Comparison of ENCODE assay signal across 26 mouse cellular contexts in genomic region chr5:17748293-17748692, GRCm38 (mm10).
"Had no signal": no experiment of that assay in that cellular context is flagged by ENCODE, and none has a peak within 500 bp of the region (broad histone marks: within the 10 kb centered on the region; RNA-seq: fewer than 3 reads in every experiment).

No protein-coding gene starts in this region.

- H3K36me3 ChIP-seq: heart, embryonic 10.5 days; heart, embryonic 12.5 days; hindbrain, embryonic 10.5 days; hindbrain, embryonic 12.5 days; kidney, embryonic 15.5 days; limb, embryonic 10.5 days; limb, embryonic 12.5 days; liver, embryonic 13.5 days had no signal

- ATAC-seq: hindbrain, embryonic 16.5 days had no signal

- H3K27ac ChIP-seq: gastrocnemius, adult 2 months; heart, embryonic 10.5 days; hindbrain, embryonic 10.5 days; hindbrain, embryonic 12.5 days; hindbrain, embryonic 14.5 days; kidney, embryonic 15.5 days; kidney, postnatal 0 days; layer of hippocampus, adult 2 months; left cerebral cortex, adult 2 months; limb, embryonic 10.5 days; limb, embryonic 12.5 days; liver, embryonic 13.5 days had no signal

- H3K4me1 ChIP-seq: heart, embryonic 10.5 days; heart, embryonic 12.5 days; hindbrain, embryonic 10.5 days; hindbrain, embryonic 12.5 days; limb, embryonic 12.5 days; liver, embryonic 13.5 days had no signal

- H3K9ac ChIP-seq: heart, embryonic 12.5 days; hindbrain, embryonic 12.5 days; hindbrain, embryonic 14.5 days; kidney, embryonic 15.5 days; limb, embryonic 12.5 days; liver, embryonic 13.5 days had no signal

- DNase-seq: gastrocnemius, adult 2 months; gastrocnemius, postnatal 10 days; gastrocnemius, postnatal 25 days; heart, adult 18-20 months; heart, postnatal 10 days; heart, postnatal 4 days; kidney, adult 11 months; kidney, adult 2 months; kidney, adult 9 months; kidney, postnatal 14 days; kidney, postnatal 4 days; liver; liver, embryonic 13.5 days had no signal

- H3K4me3 ChIP-seq: gastrocnemius, adult 2 months; heart, embryonic 10.5 days; heart, embryonic 12.5 days; hindbrain, embryonic 10.5 days; hindbrain, embryonic 12.5 days; kidney, embryonic 15.5 days; layer of hippocampus, adult 2 months; left cerebral cortex, adult 2 months; limb, embryonic 10.5 days; limb, embryonic 12.5 days; liver, embryonic 13.5 days had no signal

- H3K9me3 ChIP-seq: heart, embryonic 10.5 days; heart, embryonic 12.5 days; hindbrain, embryonic 10.5 days; hindbrain, embryonic 12.5 days; kidney, embryonic 15.5 days; limb, embryonic 10.5 days; limb, embryonic 12.5 days; liver, embryonic 13.5 days had no signal

- H3K4me2 ChIP-seq: heart, embryonic 12.5 days; hindbrain, embryonic 12.5 days; hindbrain, embryonic 14.5 days; kidney, embryonic 15.5 days; limb, embryonic 12.5 days; liver, embryonic 11.5 days; liver, embryonic 13.5 days had no signal

- H3K27me3 ChIP-seq: heart, embryonic 12.5 days; hindbrain, embryonic 12.5 days; kidney, embryonic 15.5 days; limb, embryonic 12.5 days; liver, embryonic 13.5 days had no signal
